Mouse (Mus musculus) thymus, adult 2 months (tissue): Measurements from ENCODE around the gene Impdh1.

Experiments used
- CTCF ChIP-seq: fragments of 200-500 bp; IDR thresholded peaks from 2 replicates; pipeline ENCODE4 v1.5.1; 2012; ENCODE audit warnings: mild to moderate bottlenecking, control low read depth, low read length, moderate library complexity, borderline replicate concordance; ENCODE audit not compliant: control insufficient read depth, poor library complexity, insufficient read depth; ENCODE audit errors: extremely low read depth
- POLR2A ChIP-seq: fragments of 200-500 bp; IDR thresholded peaks from 2 replicates; pipeline ENCODE4 v1.6.1; 2012; ENCODE audit warnings: mild to moderate bottlenecking, low read length, control low read depth, moderate library complexity; ENCODE audit not compliant: control insufficient read depth, poor library complexity, insufficient read depth; ENCODE audit errors: extremely low read depth

DNA sequence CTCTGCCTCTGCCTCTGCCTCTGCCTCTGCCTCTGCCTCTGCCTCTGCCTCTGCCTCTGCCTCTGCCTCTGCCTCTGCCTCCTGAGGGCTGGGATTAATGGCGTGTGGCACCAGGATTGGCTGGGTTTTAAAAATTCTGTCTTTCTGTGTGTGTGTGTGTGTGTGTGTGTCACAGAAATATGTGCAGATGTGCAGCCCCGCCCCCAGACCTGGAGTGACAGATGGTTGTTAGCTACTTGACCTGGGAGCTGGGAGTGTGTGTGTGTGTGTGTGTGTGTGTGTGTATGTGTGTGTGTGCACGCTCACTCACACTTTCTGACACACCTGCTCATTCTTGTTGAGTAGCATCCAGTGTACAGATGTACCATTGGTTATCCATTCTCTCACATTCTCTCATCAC is 17.5 kb upstream of the Impdh1 start:
- no peak for TF ChIP-seq CTCF
- TF ChIP-seq POLR2A: no peak
